Mouse (Mus musculus): ENCODE measurements around the gene Fancf.

DNA sequence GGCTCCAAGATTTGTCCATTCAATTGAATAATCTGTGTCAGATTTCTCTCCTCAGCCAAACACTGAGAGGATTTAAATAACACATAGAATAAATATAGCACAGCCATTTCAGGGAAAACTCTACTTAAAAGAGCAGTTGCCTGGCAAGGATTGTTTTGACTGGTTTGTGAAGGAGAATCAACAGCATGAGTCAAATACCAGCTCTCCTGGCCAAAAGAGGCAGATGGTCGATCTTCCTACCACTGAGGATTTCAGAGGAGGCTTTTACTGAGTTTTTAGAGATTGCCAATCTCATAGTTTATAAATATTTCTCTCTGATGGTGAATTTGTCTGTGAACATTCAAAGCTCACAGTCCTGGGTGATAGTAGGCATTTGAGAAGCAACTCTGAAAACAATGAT lies 42.2 kb downstream of the Fancf start:
- no peak for TF ChIP-seq POLR2A (IDR thresholded peaks at IDR 0.05; ENCODE audit: insufficient read depth, low read length)
- no peak for TF ChIP-seq CTCF (IDR thresholded peaks at IDR 0.05; ENCODE audit: low read depth, low read length)

Data from ES-Bruce4 (cell line).